Mouse (Mus musculus) spleen, adult 2 months (tissue): Measurements from ENCODE around the gene Kifc3. TPM values are rescaled to one million over a fixed set of nuclear protein-coding genes. Genes with fewer than 3 reads are reported as not detected.
"Not testable (repeated sequence)": the region's sequence is repeated elsewhere in the genome, so short reads cannot be mapped to it uniquely, and the experiment has no call there.

Experiments
- DNase-seq, 2 experiments: peaks; one replicate each; pipeline versions ENCODE4 v3.0.0 to v3.0.0-alpha.2; 2012 to 2021; ENCODE audit warnings: low spot score in 2 of 2, low read depth in 1 of 2
- H3K27ac ChIP-seq: fragments of 200-500 bp; 2 replicates; pipeline ENCODE4 v1.5.1; 2012; ENCODE audit warnings: low read length, inconsistent platforms; ENCODE audit not compliant: insufficient read depth
- H3K27me3 ChIP-seq: fragments of 200-500 bp; 2 replicates; pipeline ENCODE4 v1.6.1; 2012; ENCODE audit warnings: mild to moderate bottlenecking, moderate library complexity, low read length, inconsistent platforms; ENCODE audit not compliant: control insufficient read depth, insufficient read depth
- H3K36me3 ChIP-seq: fragments of 200-500 bp; 2 replicates; pipeline ENCODE4 v1.6.1; 2012; ENCODE audit warnings: mild to moderate bottlenecking, low read length, inconsistent platforms; ENCODE audit not compliant: control insufficient read depth, insufficient read depth
- H3K4me1 ChIP-seq: fragments of 200-500 bp; 2 replicates; pipeline ENCODE4 v1.6.1; 2011; ENCODE audit warnings: inconsistent platforms; ENCODE audit not compliant: control insufficient read depth, insufficient read depth, insufficient read length
- H3K4me3 ChIP-seq: fragments of 200-500 bp; 2 replicates; pipeline ENCODE4 v1.5.1; 2011; ENCODE audit warnings: mild to moderate bottlenecking, inconsistent platforms; ENCODE audit not compliant: insufficient read depth, insufficient read length; ENCODE audit errors: extremely low read depth
- CTCF ChIP-seq: fragments of 200-500 bp; IDR thresholded peaks from 2 replicates; pipeline ENCODE4 v1.5.1; 2011; ENCODE audit warnings: mild to moderate bottlenecking, inconsistent platforms; ENCODE audit not compliant: insufficient read depth, insufficient read length, insufficient replicate concordance; ENCODE audit errors: extremely low read depth
- POLR2A ChIP-seq: fragments of 200-500 bp; IDR thresholded peaks from 2 replicates; pipeline ENCODE4 v1.6.1; 2011; ENCODE audit warnings: low read depth, low read length, inconsistent platforms
- WGBS: fragments of 180-500 bp; shearing (Covaris S2); methylation state at CpG from one replicate; pipeline ENCODE4 v1.1.7; 2018; 5-methylcytosine and 5-hydroxymethylcytosine counted together
- polyA plus RNA-seq: library from polyadenylated mRNA; depleted of rRNA; stranded (reverse); fragments of >200 nt; gene quantifications from 2 replicates; pipeline ENCODE4 v1.2.3, GENCODE M21; 2012

The Kifc3 gene
- polyA plus RNA-seq, 1 experiment = 9.8 TPM

- no peak for DNase-seq
- Histone ChIP-seq H3K27ac (no peak overlapping the region), H3K4me1 (peaks cover 4% of the 10 kb centered on the region; the same call in 1 of the 2 replicates), H3K4me3 (no peak overlapping the region), H3K27me3 (no peaks in the 10 kb centered on the region), H3K36me3 (no peaks in the 10 kb centered on the region)
- no peak for TF ChIP-seq CTCF
- TF ChIP-seq POLR2A = no peak
- WGBS = 71% methylated on average over 12 of the region's 12 CpGs
Measured at GRCm38 (mm10) chr8:95242826-95243571, 40.4 kb upstream of the Kifc3 start.

GRCm38 (mm10) chr8:95242099-95242825, 39.6 kb upstream of the Kifc3 start:
- no peak overlapping the region for H3K27ac ChIP-seq
- H3K27me3 ChIP-seq = no peaks in the 10 kb centered on the region
- 79% methylated on average over 26 of the region's 26 CpGs for WGBS
- H3K4me3 ChIP-seq = no peak overlapping the region
- no peaks in the 10 kb centered on the region for H3K36me3 ChIP-seq
- TF ChIP-seq CTCF (no peak), POLR2A (no peak)
- peaks cover 4% of the 10 kb centered on the region; the same call in 1 of the 2 replicates for H3K4me1 ChIP-seq
- no peak for DNase-seq

GRCm38 (mm10) chr8:95235683-95236082, 33.1 kb upstream of the Kifc3 start:
- H3K4me1 ChIP-seq = no peaks in the 10 kb centered on the region
- H3K36me3 ChIP-seq = no peaks in the 10 kb centered on the region
- TF ChIP-seq CTCF = peak; percentile 76; the same call in 1 of the 2 replicates
- no peak for TF ChIP-seq POLR2A
- H3K27ac ChIP-seq = no peak overlapping the region
- no peak overlapping the region for H3K4me3 ChIP-seq
- H3K27me3 ChIP-seq = no peaks in the 10 kb centered on the region
- 0% methylated on average over 3 of the region's 3 CpGs for WGBS
- peak; percentile 12 to 68 for DNase-seq

GRCm38 (mm10) chr8:95230086-95230485, 27.5 kb upstream of the Kifc3 start:
- H3K4me1 ChIP-seq, H3K27me3 ChIP-seq, H3K36me3 ChIP-seq, DNase-seq, H3K4me3 ChIP-seq, H3K27ac ChIP-seq: not testable (repeated sequence)
- WGBS = 70% methylated on average over 9 of the region's 9 CpGs

- 84% methylated on average over 2 of the region's 2 CpGs for WGBS
- TF ChIP-seq POLR2A (no peak), CTCF (no peak)
Measured at GRCm38 (mm10) chr8:95227151-95227468, 24.5 kb upstream of the Kifc3 start.

GRCm38 (mm10) chr8:95226251-95227150, 23.9 kb upstream of the Kifc3 start:
- Histone ChIP-seq H3K36me3 (no peaks in the 10 kb centered on the region), H3K4me3 (no peak overlapping the region), H3K27ac (no peak overlapping the region), H3K4me1 (no peaks in the 10 kb centered on the region), H3K27me3 (no peaks in the 10 kb centered on the region)
- no peak for TF ChIP-seq CTCF
- no peak for TF ChIP-seq POLR2A
- 85% methylated on average over 7 of the region's 7 CpGs for WGBS
- DNase-seq = no peak

More at GRCm38 (mm10) chr8:95227151-95227468, 24.5 kb upstream of the Kifc3 start:
- H3K4me3 ChIP-seq = no peak overlapping the region
- no peaks in the 10 kb centered on the region for H3K4me1 ChIP-seq
- no peak for DNase-seq
- no peaks in the 10 kb centered on the region for H3K36me3 ChIP-seq
- no peaks in the 10 kb centered on the region for H3K27me3 ChIP-seq
- no peak overlapping the region for H3K27ac ChIP-seq
